Comparison of ENCODE assay signal across 8 mouse cellular contexts in genomic region chr4:150280459-150280858, GRCm38 (mm10). TPM values are rescaled to one million over a fixed set of nuclear protein-coding genes. Genes with fewer than 3 reads are reported as not detected.
DNase-seq lines count a peak whose midpoint lies in the region; ATAC-seq and TF ChIP-seq lines count a peak whose summit lies in the region.

No protein-coding gene starts in this region.

- peak overlapping the region; percentile 21; the same call in 1 of the 2 replicates for H3K4me3 ChIP-seq in ES-Bruce4 (ENCODE audit: low read depth, low read length)
- H3K4me3 ChIP-seq in forebrain, postnatal 0 days (ENCODE audit: low read depth, low read length): peak overlapping the region; percentile 89
- peak overlapping the region; percentile 94 for H3K4me3 ChIP-seq in liver, embryonic 15.5 days (replicated peaks)

- DNase-seq in embryo, embryonic 10.5 days (ENCODE audit: low spot score): peak; percentile 50
- DNase-seq in embryo, embryonic 10 days (ENCODE audit: low spot score): no peak
- DNase-seq in forebrain, postnatal 0 days: no peak
- DNase-seq in right cerebral cortex, adult 18-20 months: no peak
- no peak for DNase-seq in layer of hippocampus, postnatal 36 days
- no peak for DNase-seq in natural killer cell, adult 2 months (ENCODE audit: low spot score in 2 of 2)

- peak overlapping the region; percentile 24; the same call in 1 of the 2 replicates for H3K27ac ChIP-seq in ES-Bruce4 (ENCODE audit: insufficient read depth, low read length)
- H3K27ac ChIP-seq in forebrain, postnatal 0 days (ENCODE audit: low read depth, low read length): peak overlapping the region; percentile 100; the same call in 1 of the 2 replicates
- H3K27ac ChIP-seq in liver, embryonic 15.5 days (replicated peaks): peak overlapping the region; percentile 95

- peak overlapping the region; percentile 96 for H3K9ac ChIP-seq in ES-Bruce4 (ENCODE audit: low read depth, poor library complexity, severe bottlenecking)
- 0 out of 2 replicates have a peak overlapping the region, but pooled peaks have one; percentile 94 for H3K9ac ChIP-seq in forebrain, postnatal 0 days
- peak overlapping the region; percentile 68 for H3K9ac ChIP-seq in liver, embryonic 15.5 days

- H3K9me3 ChIP-seq in ES-Bruce4 (replicated peaks; ENCODE audit: control insufficient read depth, insufficient read depth, low read length, poor library complexity, severe bottlenecking): no peaks in the 10 kb centered on the region
- no peaks in the 10 kb centered on the region for H3K9me3 ChIP-seq in forebrain, postnatal 0 days (ENCODE audit: low read length)
- H3K9me3 ChIP-seq in liver, embryonic 15.5 days (replicated peaks): no peaks in the 10 kb centered on the region

- H3K36me3 ChIP-seq in ES-Bruce4 (ENCODE audit: control insufficient read depth, insufficient read depth, low read length, poor library complexity, severe bottlenecking): no peaks in the 10 kb centered on the region
- no peaks in the 10 kb centered on the region for H3K36me3 ChIP-seq in forebrain, postnatal 0 days (ENCODE audit: insufficient read depth)
- no peaks in the 10 kb centered on the region for H3K36me3 ChIP-seq in liver, embryonic 15.5 days (replicated peaks)

- H3K4me1 ChIP-seq in ES-Bruce4 (ENCODE audit: control insufficient read depth, insufficient read depth, low read length): no peaks in the 10 kb centered on the region
- H3K4me1 ChIP-seq in forebrain, postnatal 0 days (ENCODE audit: insufficient read depth): peaks cover 11% of the 10 kb centered on the region
- H3K4me1 ChIP-seq in liver, embryonic 15.5 days (replicated peaks): peaks cover 32% of the 10 kb centered on the region

- no peak for TF ChIP-seq CTCF in ES-Bruce4 (IDR thresholded peaks at IDR 0.05; ENCODE audit: low read depth, low read length)
- no peak for TF ChIP-seq CTCF in forebrain, postnatal 0 days (IDR thresholded peaks at IDR 0.05; ENCODE audit: low read depth)

- no peak for TF ChIP-seq EP300 in ES-Bruce4 (IDR thresholded peaks at IDR 0.05; ENCODE audit: insufficient read depth, low read depth, low read length)

- no peak for TF ChIP-seq POLR2A in ES-Bruce4 (IDR thresholded peaks at IDR 0.05; ENCODE audit: insufficient read depth, low read length)

- H3K4me2 ChIP-seq in forebrain, postnatal 0 days (ENCODE audit: low read depth): peak overlapping the region; percentile 64
- peak overlapping the region; percentile 80 for H3K4me2 ChIP-seq in liver, embryonic 15.5 days

- no peaks in the 10 kb centered on the region for H3K27me3 ChIP-seq in ES-Bruce4 (ENCODE audit: control insufficient read depth, insufficient read depth, low read length, poor library complexity, severe bottlenecking)
- H3K27me3 ChIP-seq in forebrain, postnatal 0 days (ENCODE audit: insufficient read depth, low read length): no peaks in the 10 kb centered on the region
- no peaks in the 10 kb centered on the region for H3K27me3 ChIP-seq in liver, embryonic 15.5 days

- no peak for ATAC-seq in forebrain, postnatal 0 days
- ATAC-seq in liver, embryonic 15.5 days (ENCODE audit: insufficient read depth): no peak

- 40% methylated on average over 4 of the region's 4 CpGs for WGBS in forebrain, postnatal 0 days
- WGBS in liver, embryonic 15.5 days (ENCODE audit: insufficient replicate concordance): 51% methylated on average over 4 of the region's 4 CpGs

RNA-seq across cellular contexts. Expression of gene Rere, which starts 1.0 kb away (rescaled TPM):
- polyA plus RNA-seq in ES-Bruce4 (2011; ENCODE audit: insufficient read depth, insufficient read length, low read depth, missing spikeins): 77.3 and 93.6 TPM in 2 replicates
- 30.5 and 31.3 TPM in 2 replicates for total RNA-seq in forebrain, postnatal 0 days (2014; rRNA removed)
- polyA plus RNA-seq in forebrain, postnatal 0 days (2015; fragmentation: Nextera tagmentation; extraction: Ambion mirVana): 14.8 and 18.9 TPM in 2 replicates
- 5.3 and 6.8 TPM in 2 replicates for polyA plus RNA-seq in liver, embryonic 15.5 days (2015; fragmentation: Nextera tagmentation; extraction: Ambion mirVana)
- total RNA-seq in layer of hippocampus, postnatal 36 days (2021): 100 to 1,000 TPM; 114 to 152 TPM

RNA-seq across cellular contexts. Expression of gene Eno1, which starts 43.9 kb away (rescaled TPM):
- 1,323 and 1,403 TPM in 2 replicates for polyA plus RNA-seq in ES-Bruce4 (2011; ENCODE audit: insufficient read depth, insufficient read length, low read depth, missing spikeins)
- total RNA-seq in forebrain, postnatal 0 days (2014; rRNA removed): 283 and 328 TPM in 2 replicates
- polyA plus RNA-seq in forebrain, postnatal 0 days (2015; fragmentation: Nextera tagmentation; extraction: Ambion mirVana): 856 and 963 TPM in 2 replicates
- polyA plus RNA-seq in liver, embryonic 15.5 days (2015; fragmentation: Nextera tagmentation; extraction: Ambion mirVana): 557 and 577 TPM in 2 replicates
- total RNA-seq in layer of hippocampus, postnatal 36 days (2021): 100 to 1,000 TPM; 415 to 417 TPM

Comparison
In these comparisons a context has a peak if more than half of its experiments do, and no peak if none do; other contexts are left out.
1. H3K27ac ChIP-seq: peak in every context shown above with its lines; median percentile 100 in forebrain, postnatal 0 days; 95 in liver, embryonic 15.5 days; 24 in ES-Bruce4.
2. H3K4me3 ChIP-seq: peak in every context shown above with its lines; median percentile 94 in liver, embryonic 15.5 days; 89 in forebrain, postnatal 0 days; 21 in ES-Bruce4.